Mouse (Mus musculus): ENCODE measurements around the gene Tusc2.
"Not testable (repeated sequence)": the region's sequence is repeated elsewhere in the genome, so short reads cannot be mapped to it uniquely, and the experiment has no call there.

Tusc2 gene

GRCm38 (mm10) chr9:107567702-107568319 lies 4.8 kb downstream of the Tusc2 start, which contains the start of gene Hyal2:
TSS of gene Hyal2 (plus strand) at chr9:107567945.
- DNase-seq (ENCODE audit: low read depth in 1 of 2, low spot score in 2 of 2): no peak

GRCm38 (mm10) chr9:107568331-107569261 lies 5.5 kb downstream of the Tusc2 start:
- DNase-seq (ENCODE audit: low read depth in 1 of 2, low spot score in 2 of 2): peak in 1 of 2 experiments; percentile 64

DNA sequence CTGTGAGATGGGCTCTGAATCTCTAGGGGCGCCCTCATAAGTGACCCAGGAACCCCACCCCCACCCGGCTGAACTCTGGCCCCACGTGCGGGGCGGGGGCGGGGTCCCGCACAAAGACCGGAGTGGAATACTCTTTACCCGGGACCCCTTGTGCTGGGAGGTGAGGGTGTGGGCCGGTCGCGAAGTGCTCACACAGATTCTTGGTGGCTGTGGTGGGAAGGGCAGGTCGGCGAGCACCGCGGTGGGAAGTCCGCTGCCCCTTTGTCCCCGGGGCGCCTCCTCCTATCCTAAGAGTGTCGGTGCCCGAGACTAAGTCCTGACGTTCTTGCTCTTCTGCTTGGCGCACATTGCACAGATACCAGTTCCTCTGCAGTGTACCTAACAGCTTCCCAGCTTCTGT lies 6.2 kb downstream of the Tusc2 start:
- no peak for DNase-seq (ENCODE audit: low read depth in 1 of 2, low spot score in 2 of 2)

DNA sequence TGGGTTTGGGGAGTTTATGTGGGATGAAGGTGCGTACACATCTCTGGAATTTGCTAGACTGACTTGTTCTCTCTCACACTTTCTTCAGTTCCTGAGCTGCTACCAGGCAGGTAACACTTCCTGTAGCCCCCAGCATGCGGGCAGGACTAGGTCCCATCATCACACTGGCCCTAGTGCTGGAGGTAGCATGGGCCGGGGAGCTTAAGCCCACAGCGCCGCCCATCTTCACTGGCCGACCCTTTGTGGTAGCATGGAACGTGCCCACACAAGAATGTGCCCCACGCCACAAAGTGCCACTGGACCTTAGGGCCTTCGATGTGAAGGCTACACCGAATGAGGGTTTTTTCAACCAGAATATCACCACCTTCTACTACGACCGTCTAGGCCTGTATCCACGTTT lies 7.0 kb downstream of the Tusc2 start:
- no peak for DNase-seq (ENCODE audit: low read depth in 1 of 2, low spot score in 2 of 2)

- no peak for DNase-seq (ENCODE audit: low read depth in 1 of 2, low spot score in 2 of 2)
Measured at GRCm38 (mm10) chr9:107570845-107571244, 7.8 kb downstream of the Tusc2 start.

GRCm38 (mm10) chr9:107571534-107572326 lies 8.7 kb downstream of the Tusc2 start:
- no peak for DNase-seq (ENCODE audit: low read depth in 1 of 2, low spot score in 2 of 2)

DNA sequence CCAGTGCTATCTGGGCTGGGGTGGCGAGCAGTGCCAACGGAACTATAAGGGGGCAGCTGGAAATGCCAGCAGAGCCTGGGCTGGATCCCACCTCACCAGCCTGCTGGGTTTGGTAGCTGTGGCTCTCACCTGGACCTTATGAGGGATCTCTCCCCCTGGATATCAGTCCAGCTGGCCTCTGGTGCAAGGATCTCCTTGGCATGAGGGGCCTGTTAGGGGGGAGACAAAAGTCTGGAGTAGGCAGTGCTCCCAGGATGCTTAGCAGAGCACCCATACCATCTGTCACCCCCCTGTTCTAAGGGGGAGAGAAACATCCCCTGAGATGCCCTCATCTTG lies 9.2 kb downstream of the Tusc2 start:
- no peak for DNase-seq (ENCODE audit: low read depth in 1 of 2, low spot score in 2 of 2)

DNA sequence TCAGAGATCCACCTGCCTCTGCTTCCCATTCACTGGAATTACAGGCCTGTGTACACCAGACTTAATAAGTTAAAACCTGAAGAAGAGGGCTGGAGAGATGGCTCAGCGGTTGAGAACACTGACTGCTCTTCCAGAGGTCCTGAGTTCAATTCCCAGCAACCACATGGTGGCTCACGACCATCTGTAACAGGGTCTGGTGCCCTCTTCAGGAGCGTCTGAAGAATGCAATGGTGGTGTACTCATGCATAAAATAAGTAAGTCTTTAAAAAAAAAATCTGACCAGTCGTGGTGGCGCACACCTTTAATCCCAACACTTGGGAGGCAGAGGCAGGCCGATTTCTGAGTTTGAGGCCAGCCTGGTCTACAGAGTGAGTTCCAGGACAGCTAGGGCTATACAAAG lies 10.7 kb downstream of the Tusc2 start:
- DNase-seq (ENCODE audit: low read depth in 1 of 2, low spot score in 2 of 2): not testable (repeated sequence)

DNA sequence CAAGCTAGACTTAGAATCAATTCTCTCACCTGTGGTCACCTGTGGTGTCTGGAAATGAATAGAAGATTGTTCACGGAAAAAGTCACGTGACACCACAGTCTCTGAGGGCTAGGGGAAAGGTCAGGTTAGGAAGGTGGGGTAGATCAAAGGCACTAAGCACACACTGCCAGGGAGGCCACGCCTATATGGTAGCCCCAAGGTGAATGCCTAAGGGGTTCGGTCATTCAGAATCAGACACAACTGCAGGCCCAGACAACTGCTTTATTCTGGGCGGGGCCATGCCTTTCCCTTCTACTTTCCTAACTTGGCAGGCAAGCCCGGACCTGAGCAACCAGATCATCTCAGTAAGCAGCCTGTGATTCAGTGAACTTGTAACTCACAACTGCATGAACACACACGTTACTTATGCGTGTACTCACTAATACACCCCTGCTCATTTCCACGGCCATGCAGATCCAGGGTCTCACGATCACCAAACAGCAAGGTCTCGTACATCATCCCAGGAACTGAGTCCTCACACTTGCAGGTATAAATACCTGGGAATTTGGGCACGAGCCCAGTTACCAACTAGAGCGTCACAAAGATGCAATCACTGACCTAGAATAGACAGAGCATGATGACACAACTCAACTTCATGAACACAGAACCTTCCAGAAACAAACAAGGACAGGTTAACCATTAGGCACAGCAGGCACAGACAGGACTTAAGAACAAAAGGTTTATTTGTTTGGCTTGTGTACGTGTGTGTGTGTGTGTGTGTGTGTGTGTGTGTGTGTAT lies 12.7 kb downstream of the Tusc2 start:
- DNase-seq (ENCODE audit: low read depth in 1 of 2, low spot score in 2 of 2): no peak

DNA sequence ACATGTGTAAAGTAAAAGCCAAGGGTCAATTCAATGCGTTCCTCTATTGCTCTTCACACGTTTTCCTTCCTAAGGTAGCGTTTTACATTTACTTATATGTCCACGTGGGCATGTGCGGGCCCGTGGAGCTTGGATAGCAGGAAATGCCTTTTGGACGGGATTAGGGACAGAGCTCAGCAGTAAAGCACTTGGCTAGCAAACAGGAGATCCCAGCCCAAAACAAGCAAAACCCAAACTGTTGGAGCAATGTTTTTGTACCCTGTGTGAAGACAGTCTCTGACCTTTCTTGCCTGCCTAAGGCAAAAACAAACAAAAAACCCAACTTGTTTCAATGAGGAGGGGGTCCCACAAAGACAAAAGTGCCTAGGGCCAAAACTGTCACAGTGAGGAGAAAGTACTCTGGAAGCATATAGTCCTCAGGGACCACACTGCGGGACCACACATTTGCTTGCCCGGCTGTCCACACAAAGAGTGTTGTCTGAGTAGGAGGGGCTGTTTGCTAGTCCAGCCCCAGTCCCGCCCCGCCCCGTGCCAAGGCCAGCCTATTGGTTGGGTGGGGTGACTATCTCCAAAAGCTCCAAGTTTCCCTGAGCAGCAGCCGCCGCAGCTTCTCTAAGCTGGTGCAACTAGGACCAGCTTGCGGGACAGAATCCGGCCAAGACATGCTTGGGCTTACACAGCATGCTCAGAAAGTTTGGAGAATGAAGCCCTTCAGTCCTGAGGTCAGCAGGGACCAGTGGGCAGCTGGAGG lies 13.5 kb downstream of the Tusc2 start, which contains the start of gene Hyal1:
Hyal1 (plus strand) TSS at position 571 of the 751 bp plus-strand sequence.
- no peak for DNase-seq (ENCODE audit: low read depth in 1 of 2, low spot score in 2 of 2)

DNA sequence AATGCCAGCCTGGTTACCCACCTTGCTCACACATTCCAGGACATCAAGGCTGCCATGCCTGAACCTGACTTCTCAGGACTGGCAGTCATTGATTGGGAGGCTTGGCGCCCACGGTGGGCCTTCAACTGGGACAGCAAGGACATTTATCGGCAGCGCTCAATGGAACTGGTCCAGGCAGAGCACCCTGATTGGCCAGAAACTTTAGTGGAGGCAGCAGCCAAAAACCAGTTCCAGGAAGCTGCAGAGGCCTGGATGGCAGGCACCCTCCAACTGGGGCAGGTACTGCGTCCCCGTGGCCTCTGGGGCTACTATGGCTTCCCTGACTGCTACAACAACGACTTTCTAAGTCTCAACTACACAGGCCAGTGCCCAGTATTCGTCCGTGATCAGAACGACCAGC lies 14.8 kb downstream of the Tusc2 start:
- DNase-seq (ENCODE audit: low read depth in 1 of 2, low spot score in 2 of 2): no peak

GRCm38 (mm10) chr9:107578587-107578986 lies 15.5 kb downstream of the Tusc2 start, which contains the start of gene Naa80:
TSS of gene Naa80 (plus strand) at chr9:107578887.
- DNase-seq (ENCODE audit: low read depth in 1 of 2, low spot score in 2 of 2): no peak

DNA sequence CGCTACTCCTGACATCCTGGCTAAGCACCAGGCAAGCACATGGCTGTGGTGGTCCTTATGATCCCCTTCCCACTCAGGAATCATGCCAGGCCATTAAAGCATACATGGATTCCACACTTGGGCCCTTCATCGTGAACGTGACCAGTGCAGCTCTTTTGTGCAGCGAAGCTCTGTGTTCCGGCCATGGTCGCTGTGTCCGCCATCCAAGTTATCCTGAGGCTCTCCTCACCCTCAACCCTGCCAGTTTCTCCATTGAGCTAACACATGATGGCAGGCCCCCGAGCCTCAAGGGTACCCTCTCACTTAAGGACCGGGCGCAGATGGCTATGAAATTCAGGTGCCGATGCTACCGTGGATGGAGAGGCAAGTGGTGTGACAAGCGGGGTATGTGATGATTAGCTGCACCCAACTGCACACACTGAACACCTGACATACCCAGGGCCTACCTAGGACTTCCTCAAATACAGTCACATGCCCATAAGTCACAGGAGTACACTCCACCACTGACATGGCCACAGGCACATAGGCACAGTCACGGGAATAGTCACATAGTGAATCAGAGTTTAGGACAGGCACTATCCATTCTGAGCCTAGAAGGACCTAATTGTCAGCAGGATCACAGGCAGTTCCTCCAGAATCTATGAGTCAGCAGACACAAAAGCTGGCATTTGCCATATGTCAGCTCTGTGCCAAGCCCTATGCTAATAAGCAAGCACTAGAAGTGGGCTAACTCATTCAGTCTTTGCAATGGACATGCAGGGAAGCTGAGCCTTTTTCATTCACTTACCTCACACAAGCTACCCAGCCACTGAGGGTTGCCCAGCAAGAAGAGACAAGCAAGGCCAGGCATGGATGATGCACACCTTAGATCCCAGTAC lies 16.2 kb downstream of the Tusc2 start:
- DNase-seq (ENCODE audit: low read depth in 1 of 2, low spot score in 2 of 2): no peak

- DNase-seq (ENCODE audit: low read depth in 1 of 2, low spot score in 2 of 2): peak in 1 of 2 experiments; percentile 67
Measured at GRCm38 (mm10) chr9:107580501-107581317, 17.7 kb downstream of the Tusc2 start, which contains the start of gene Hyal3. TSS of gene Hyal3 (plus strand) at chr9:107580818.

GRCm38 (mm10) chr9:107581584-107581983 lies 18.5 kb downstream of the Tusc2 start:
- DNase-seq (ENCODE audit: low read depth in 1 of 2, low spot score in 2 of 2): no peak

DNA sequence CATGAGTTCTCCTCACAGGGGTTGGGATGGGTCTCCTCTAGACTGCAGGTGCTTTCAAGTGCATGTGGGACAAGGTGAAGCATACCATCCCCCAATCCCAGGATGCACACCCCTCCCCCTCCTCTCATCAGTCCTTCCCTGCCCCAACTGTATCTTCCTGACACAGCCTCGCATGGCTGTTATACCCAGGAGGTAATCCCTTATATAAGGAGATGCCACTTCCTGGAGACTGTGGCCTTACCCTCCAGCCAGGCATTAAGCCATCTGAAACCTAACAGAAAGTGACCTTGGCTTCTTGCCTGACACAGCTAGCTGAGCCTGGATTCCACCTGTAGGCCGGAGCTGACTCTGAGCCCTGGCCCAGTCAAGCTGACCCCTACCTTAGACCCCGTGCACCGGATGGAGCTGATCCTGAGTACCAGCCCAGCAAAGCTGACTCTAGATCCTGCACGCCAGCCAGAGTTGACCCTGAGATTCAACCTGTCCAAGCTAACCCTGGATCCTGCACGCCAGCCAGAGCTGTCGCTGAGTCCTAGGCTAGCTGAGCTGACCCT lies 19.5 kb downstream of the Tusc2 start:
- no peak for DNase-seq (ENCODE audit: low read depth in 1 of 2, low spot score in 2 of 2)

DNA sequence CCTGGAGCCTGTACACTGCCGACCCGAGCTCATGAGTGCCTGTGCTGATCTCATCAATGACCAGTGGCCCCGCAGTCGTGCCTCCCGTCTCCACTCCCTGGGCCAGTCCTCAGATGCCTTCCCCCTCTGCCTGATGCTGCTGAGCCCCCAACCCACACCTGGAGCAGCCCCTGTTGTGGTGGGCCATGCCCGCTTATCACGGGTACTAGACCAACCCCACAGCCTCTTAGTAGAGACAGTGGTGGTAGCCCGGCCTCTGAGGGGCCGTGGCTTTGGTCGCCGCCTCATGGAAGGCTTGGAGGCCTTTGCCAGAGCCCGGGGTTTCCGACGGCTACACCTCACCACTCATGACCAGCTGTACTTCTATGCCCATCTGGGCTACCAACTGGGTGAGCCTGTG lies 20.1 kb downstream of the Tusc2 start:
- no peak for DNase-seq (ENCODE audit: low read depth in 1 of 2, low spot score in 2 of 2)

- DNase-seq (ENCODE audit: low read depth in 1 of 2, low spot score in 2 of 2): no peak
Measured at GRCm38 (mm10) chr9:107586504-107586903, 23.4 kb downstream of the Tusc2 start.
